Mouse (Mus musculus) embryonic facial prominence, embryonic 10.5 days (tissue): ENCODE measurements at regions not wholly inside any gene's neighbourhood (a gene's known extent, or its start where the extent isn't known, plus 50 kb on each side); places are given as distances from the start of the nearest gene placed in this dataset.

Source experiments
- DNase-seq: peaks from one replicate; pipeline ENCODE4 v3.0.0-alpha.2; 2017; ENCODE audit warnings: low spot score
- H3K27ac ChIP-seq: fragments of 300-500 bp; sonication (generic); replicated peaks from 2 replicates; pipeline ENCODE4 v1.5.1; 2016; ENCODE audit warnings: mild to moderate bottlenecking
- H3K27me3 ChIP-seq: fragments of 300-500 bp; sonication (generic); replicated peaks from 2 replicates; pipeline ENCODE4 v1.6.1; 2016; ENCODE audit warnings: low read depth, mild to moderate bottlenecking; ENCODE audit not compliant: poor library complexity, severe bottlenecking
- H3K36me3 ChIP-seq: fragments of 300-500 bp; sonication (generic); replicated peaks from 2 replicates; pipeline ENCODE4 v1.6.1; 2016; ENCODE audit warnings: mild to moderate bottlenecking, moderate library complexity
- H3K4me1 ChIP-seq: fragments of 300-500 bp; sonication (generic); 2 replicates; pipeline ENCODE4 v1.6.1; 2016
- H3K4me3 ChIP-seq: fragments of 300-500 bp; sonication (generic); 2 replicates; pipeline ENCODE4 v1.5.1; 2016; ENCODE audit warnings: mild to moderate bottlenecking, moderate library complexity
- H3K9me3 ChIP-seq: fragments of 300-500 bp; sonication (generic); 2 replicates; pipeline ENCODE4 v1.6.1; 2016; ENCODE audit warnings: mild to moderate bottlenecking
- WGBS: fragments of 180-500 bp; shearing (Covaris S2); methylation state at CpG from one replicate; pipeline ENCODE4 v1.1.7; 2016; 5-methylcytosine and 5-hydroxymethylcytosine counted together

GRCm38 (mm10) chr3:147099143-147099713 lies 247.1 kb downstream of the Ttll7 start:
- 40% methylated on average over 12 of the region's 12 CpGs for WGBS
- Histone ChIP-seq H3K27me3 (peaks cover 27% of the 10 kb centered on the region), H3K9me3 (no peaks in the 10 kb centered on the region), H3K4me3 (no peak overlapping the region), H3K27ac (no peak overlapping the region), H3K36me3 (no peaks in the 10 kb centered on the region), H3K4me1 (peaks cover 31% of the 10 kb centered on the region)
- DNase-seq, result no peak

DNA sequence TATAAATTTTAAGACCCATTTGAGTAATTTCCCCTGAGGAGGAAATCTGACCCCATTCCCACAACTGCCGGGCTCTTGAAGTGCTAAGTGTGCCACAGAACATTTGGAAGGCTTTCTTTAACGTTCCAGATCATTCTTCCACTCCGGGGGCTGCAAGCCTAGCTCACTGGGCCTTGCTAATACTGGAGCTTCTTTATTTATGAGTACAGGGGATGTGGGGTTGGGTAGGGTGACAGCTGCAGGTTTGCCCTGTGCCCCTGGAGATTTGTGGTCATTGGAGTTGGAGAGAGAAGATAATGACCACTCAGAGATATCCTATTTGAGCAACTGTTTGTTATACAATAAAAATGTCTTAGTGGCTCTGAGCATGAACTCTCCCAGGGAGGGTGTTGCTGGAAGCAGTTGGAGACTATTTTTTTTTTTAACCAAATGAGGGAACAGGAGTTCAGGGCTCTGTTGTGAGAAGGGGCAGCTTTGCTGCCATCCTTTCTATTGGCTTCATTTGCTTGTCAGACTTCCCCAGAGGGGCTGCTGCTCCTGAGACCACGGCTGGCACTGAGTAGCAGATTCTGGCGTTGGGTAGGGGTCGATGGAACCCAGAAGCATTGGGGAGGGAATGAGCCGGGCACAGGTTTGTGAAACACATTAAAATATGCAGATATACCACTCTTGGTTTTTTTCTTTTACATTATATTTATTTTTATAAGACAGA lies 249.0 kb downstream of the Ttll7 start:
- Histone ChIP-seq H3K27ac (no peak overlapping the region), H3K27me3 (peaks cover 23% of the 10 kb centered on the region), H3K36me3 (no peaks in the 10 kb centered on the region), H3K9me3 (no peaks in the 10 kb centered on the region), H3K4me1 (peaks cover 31% of the 10 kb centered on the region), H3K4me3 (no peak overlapping the region)
- 56% methylated on average over 7 of the region's 7 CpGs for WGBS
- no peak for DNase-seq

DNA sequence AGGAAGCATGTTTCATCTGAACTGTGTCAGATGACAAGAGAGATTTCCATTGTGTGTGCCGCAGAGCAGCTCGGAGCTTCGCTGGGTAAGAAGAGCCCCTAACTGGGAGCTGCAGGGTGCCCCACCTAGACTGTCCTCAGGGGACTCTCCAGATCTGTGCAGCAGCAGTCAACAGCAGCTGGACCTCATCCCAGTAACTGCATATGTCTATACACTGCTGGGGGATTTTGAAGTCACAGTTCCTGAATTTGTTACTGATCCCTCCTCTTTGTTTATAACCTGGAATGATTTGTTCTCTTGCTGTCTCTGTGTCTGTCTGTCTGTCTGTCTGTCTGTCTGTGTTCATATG lies 249.6 kb downstream of the Ttll7 start:
- 63% methylated on average over 3 of the region's 3 CpGs for WGBS
- H3K36me3 ChIP-seq, result no peaks in the 10 kb centered on the region
- H3K9me3 ChIP-seq, result no peaks in the 10 kb centered on the region
- H3K4me3 ChIP-seq, result no peak overlapping the region
- peaks cover 31% of the 10 kb centered on the region for H3K4me1 ChIP-seq
- peaks cover 23% of the 10 kb centered on the region for H3K27me3 ChIP-seq
- H3K27ac ChIP-seq, result no peak overlapping the region
- DNase-seq, result no peak

- peaks cover 26% of the 10 kb centered on the region for H3K4me1 ChIP-seq
- no peaks in the 10 kb centered on the region for H3K36me3 ChIP-seq
- no peak overlapping the region for H3K4me3 ChIP-seq
- no peak overlapping the region for H3K27ac ChIP-seq
- WGBS, result 72% methylated on average over 7 of the region's 7 CpGs
- DNase-seq, result no peak
- peaks cover 18% of the 10 kb centered on the region for H3K27me3 ChIP-seq
- no peaks in the 10 kb centered on the region for H3K9me3 ChIP-seq
Observed at GRCm38 (mm10) chr3:147103428-147103827, 251.3 kb downstream of the Ttll7 start.

DNA sequence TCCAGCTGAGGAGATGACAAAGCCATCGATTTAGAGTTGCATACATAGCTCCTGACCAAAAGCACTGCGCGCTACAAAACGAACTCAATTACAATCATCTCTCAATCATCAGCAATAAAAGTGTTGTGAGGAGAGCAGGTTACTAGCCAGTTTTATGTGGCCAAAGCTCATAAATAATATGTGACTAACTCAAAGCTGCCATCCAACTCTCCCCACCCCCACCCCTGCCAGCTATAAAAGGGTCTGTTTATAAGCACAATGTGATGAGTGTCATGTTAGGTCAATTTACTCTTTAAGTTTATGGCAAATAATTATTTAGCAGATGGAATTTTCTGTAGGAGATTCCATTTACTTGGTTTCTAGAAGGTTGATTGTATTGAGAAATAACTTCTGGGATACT lies 265.4 kb downstream of the Ttll7 start:
- H3K9me3 ChIP-seq, result no peaks in the 10 kb centered on the region
- WGBS, result 93% methylated on average over 4 of the region's 4 CpGs
- H3K27me3 ChIP-seq, result no peaks in the 10 kb centered on the region
- DNase-seq, result no peak
- no peak overlapping the region for H3K4me3 ChIP-seq
- no peaks in the 10 kb centered on the region for H3K36me3 ChIP-seq
- H3K4me1 ChIP-seq, result 0 out of 2 replicates have a peak, but pooled peaks cover 3% of the 10 kb centered on the region
- no peak overlapping the region for H3K27ac ChIP-seq

DNA sequence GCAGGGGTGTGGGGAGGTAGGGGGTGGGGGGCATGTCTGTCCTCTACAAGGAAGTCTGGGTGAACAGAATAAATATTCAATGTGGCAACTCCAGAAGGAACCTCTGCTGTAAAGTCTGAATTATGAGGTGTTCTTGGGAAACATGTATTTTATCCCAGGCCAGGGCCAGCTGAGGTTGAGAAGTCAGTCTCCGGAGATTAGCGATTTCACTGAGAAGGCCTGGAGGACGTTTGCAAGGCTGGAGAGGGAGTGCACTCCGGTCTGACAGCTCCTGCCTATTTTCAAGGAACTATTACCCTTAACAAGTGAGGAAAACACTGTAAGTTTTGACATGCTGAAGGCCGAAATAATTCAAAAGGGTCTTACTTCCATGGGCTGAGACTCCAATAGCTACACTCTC lies 265.9 kb downstream of the Ttll7 start:
- no peak for DNase-seq
- Histone ChIP-seq H3K9me3 (no peaks in the 10 kb centered on the region), H3K27me3 (no peaks in the 10 kb centered on the region), H3K27ac (no peak overlapping the region), H3K36me3 (no peaks in the 10 kb centered on the region), H3K4me3 (no peak overlapping the region), H3K4me1 (0 out of 2 replicates have a peak, but pooled peaks cover 3% of the 10 kb centered on the region)
- WGBS, result 77% methylated on average over 5 of the region's 5 CpGs

GRCm38 (mm10) chr3:147118622-147119021 lies 266.5 kb downstream of the Ttll7 start:
- Histone ChIP-seq H3K4me3 (no peak overlapping the region), H3K27me3 (no peaks in the 10 kb centered on the region), H3K36me3 (no peaks in the 10 kb centered on the region), H3K9me3 (no peaks in the 10 kb centered on the region), H3K27ac (no peak overlapping the region), H3K4me1 (0 out of 2 replicates have a peak, but pooled peaks cover 3% of the 10 kb centered on the region)
- 86% methylated on average over 6 of the region's 6 CpGs for WGBS
- no peak for DNase-seq

- Histone ChIP-seq H3K4me3 (no peak overlapping the region), H3K9me3 (no peaks in the 10 kb centered on the region), H3K4me1 (0 out of 2 replicates have a peak, but pooled peaks cover 3% of the 10 kb centered on the region), H3K36me3 (no peaks in the 10 kb centered on the region), H3K27ac (no peak overlapping the region), H3K27me3 (no peaks in the 10 kb centered on the region)
- no peak for DNase-seq
- 78% methylated on average over 6 of the region's 6 CpGs for WGBS
Observed at GRCm38 (mm10) chr3:147121826-147122225, 269.7 kb downstream of the Ttll7 start.

GRCm38 (mm10) chr3:147127740-147128139 lies 275.6 kb downstream of the Ttll7 start:
- WGBS, result 79% methylated on average over 6 of the region's 6 CpGs

GRCm38 (mm10) chr3:147132830-147133229 lies 280.7 kb downstream of the Ttll7 start:
- 96% methylated on average over 13 of the region's 13 CpGs for WGBS
- no peak for DNase-seq
- Histone ChIP-seq H3K4me3 (no peak overlapping the region), H3K27me3 (no peaks in the 10 kb centered on the region), H3K36me3 (no peaks in the 10 kb centered on the region), H3K9me3 (no peaks in the 10 kb centered on the region), H3K27ac (no peak overlapping the region), H3K4me1 (no peaks in the 10 kb centered on the region)

More at GRCm38 (mm10) chr3:147127740-147128139, 275.6 kb downstream of the Ttll7 start:
- Histone ChIP-seq H3K9me3 (no peaks in the 10 kb centered on the region), H3K4me3 (no peak overlapping the region), H3K36me3 (no peaks in the 10 kb centered on the region), H3K27ac (no peak overlapping the region), H3K27me3 (no peaks in the 10 kb centered on the region), H3K4me1 (no peaks in the 10 kb centered on the region)
- DNase-seq, result no peak

GRCm38 (mm10) chr3:147133408-147133807 lies 281.2 kb downstream of the Ttll7 start:
- no peaks in the 10 kb centered on the region for H3K9me3 ChIP-seq
- no peaks in the 10 kb centered on the region for H3K27me3 ChIP-seq
- H3K36me3 ChIP-seq, result no peaks in the 10 kb centered on the region
- H3K27ac ChIP-seq, result no peak overlapping the region
- H3K4me3 ChIP-seq, result no peak overlapping the region
- no peaks in the 10 kb centered on the region for H3K4me1 ChIP-seq
- WGBS, result 91% methylated on average over 13 of the region's 13 CpGs
- no peak for DNase-seq

DNA sequence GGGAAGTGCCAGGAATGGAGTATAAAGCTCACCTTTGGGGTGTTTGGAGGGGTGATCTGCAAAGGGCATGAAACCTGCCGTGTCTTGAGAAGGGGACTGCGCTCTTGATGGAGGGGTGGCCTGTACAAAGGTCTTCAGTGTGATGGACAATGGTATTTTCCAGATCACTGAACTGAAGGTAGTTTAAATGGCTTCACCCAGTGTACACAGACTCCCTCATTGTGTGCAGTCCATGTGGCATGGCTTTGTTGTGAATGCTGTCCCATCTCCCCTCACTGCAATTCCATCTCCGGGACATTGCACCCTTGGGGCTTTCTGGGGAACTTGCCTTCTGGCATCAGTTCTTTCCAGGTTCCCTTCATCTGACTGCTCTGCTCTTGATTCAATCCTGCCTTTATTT lies 288.2 kb downstream of the Ttll7 start:
- Histone ChIP-seq H3K4me3 (no peak overlapping the region), H3K4me1 (no peaks in the 10 kb centered on the region), H3K36me3 (no peaks in the 10 kb centered on the region), H3K9me3 (no peaks in the 10 kb centered on the region), H3K27ac (no peak overlapping the region), H3K27me3 (no peaks in the 10 kb centered on the region)
- WGBS, result 70% methylated on average over 3 of the region's 3 CpGs
- no peak for DNase-seq

DNA sequence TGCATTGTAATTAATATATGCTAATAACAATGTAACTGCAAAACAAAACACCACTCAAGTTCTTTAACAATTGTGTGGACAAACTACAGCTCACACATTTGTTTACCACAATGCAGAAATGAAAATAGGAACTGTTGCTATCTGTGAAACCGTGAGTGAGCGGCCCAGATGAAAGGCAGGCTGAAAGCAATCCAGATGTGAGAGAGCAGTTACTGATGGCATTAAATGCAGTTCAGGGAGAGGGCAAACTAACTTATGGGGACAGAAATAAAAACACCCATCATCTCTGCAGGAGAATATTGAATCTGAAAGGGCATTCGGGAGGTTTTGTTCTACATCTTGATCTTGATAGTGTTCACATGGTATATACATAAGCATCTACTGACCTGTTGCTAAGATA lies 301.3 kb downstream of the Ttll7 start:
- Histone ChIP-seq H3K4me1 (peaks cover 2% of the 10 kb centered on the region; the same call in 1 of the 2 replicates), H3K36me3 (no peaks in the 10 kb centered on the region), H3K27me3 (no peaks in the 10 kb centered on the region), H3K4me3 (no peak overlapping the region), H3K27ac (no peak overlapping the region), H3K9me3 (no peaks in the 10 kb centered on the region)
- DNase-seq, result peak; percentile 37
- whole genome bisulfite sequencing, result 56% methylated on average over 3 of the region's 3 CpGs
